Mouse (Mus musculus) intestine, embryonic 16.5 days (tissue): ENCODE results near the gene Rnf207. TPM values are rescaled to one million over a fixed set of nuclear protein-coding genes. Genes with fewer than 3 reads are reported as not detected.

Experiments
- ATAC-seq: fragments of 200-750 bp; cut with Nextera tagmentation; 2 replicates; pipeline ENCODE4 v1.8.0; 2017; ENCODE audit warnings: moderate TSS enrichment, moderate library complexity
- H3K27ac ChIP-seq: fragments of 300-500 bp; sonication (generic); 2 replicates; pipeline ENCODE4 v1.5.1; 2014; ENCODE audit warnings: mild to moderate bottlenecking, low read length
- H3K27me3 ChIP-seq: fragments of 300-500 bp; sonication (generic); replicated peaks from 2 replicates; pipeline ENCODE4 v1.6.1; 2014; ENCODE audit warnings: low read length, control low read depth, mixed read lengths; ENCODE audit not compliant: control insufficient read depth, insufficient read depth
- H3K36me3 ChIP-seq: fragments of 300-500 bp; sonication (generic); 2 replicates; pipeline ENCODE4 v1.6.1; 2014; ENCODE audit warnings: low read length, control low read depth; ENCODE audit not compliant: control insufficient read depth, insufficient read depth
- H3K4me1 ChIP-seq: fragments of 300-500 bp; sonication (generic); 2 replicates; pipeline ENCODE4 v1.6.1; 2014; ENCODE audit warnings: low read length, control low read depth, mixed read lengths; ENCODE audit not compliant: control insufficient read depth, insufficient read depth
- H3K4me2 ChIP-seq: fragments of 300-500 bp; sonication (generic); 2 replicates; pipeline ENCODE4 v1.6.1; 2014; ENCODE audit warnings: low read depth, low read length, control low read depth
- H3K4me3 ChIP-seq: fragments of 300-500 bp; sonication (generic); 2 replicates; pipeline ENCODE4 v1.5.1; 2014; ENCODE audit warnings: mild to moderate bottlenecking, low read length
- H3K9ac ChIP-seq: fragments of 300-500 bp; sonication (generic); 2 replicates; pipeline ENCODE4 v1.6.1; 2014; ENCODE audit warnings: low read depth, low read length
- H3K9me3 ChIP-seq: fragments of 300-500 bp; sonication (generic); 2 replicates; pipeline ENCODE4 v1.6.1; 2016; ENCODE audit warnings: low read length, control low read depth; ENCODE audit not compliant: control insufficient read depth
- WGBS: fragments of 180-500 bp; shearing (Covaris S2); extraction: QIAGEN DNeasy Blood & Tissue Kit; methylation state at CpG from one replicate; pipeline ENCODE4 v1.1.7; 2014; 5-methylcytosine and 5-hydroxymethylcytosine counted together
- polyA plus RNA-seq: library from polyadenylated mRNA; unstranded; fragments of >200 nt; fragmentation: Nextera tagmentation; extraction: Ambion mirVana; gene quantifications from 2 replicates; pipeline ENCODE4 v1.2.1, GENCODE M21; 2015

Rnf207 gene
- polyA plus RNA-seq, 1 experiment from 2014 or later = 1.8 TPM

GRCm38 (mm10) chr4:152290991-152291390, 27.8 kb downstream of the Rnf207 start:
- Histone ChIP-seq H3K4me1 (peaks cover 14% of the 10 kb centered on the region), H3K9me3 (no peaks in the 10 kb centered on the region), H3K36me3 (no peaks in the 10 kb centered on the region), H3K4me3 (no peak overlapping the region), H3K9ac (no peak overlapping the region), H3K27ac (no peak overlapping the region), H3K4me2 (no peak overlapping the region), H3K27me3 (peaks cover 62% of the 10 kb centered on the region)
- no peak for ATAC-seq
- WGBS = 23% methylated on average over 11 of the region's 11 CpGs

GRCm38 (mm10) chr4:152290385-152290784, 28.4 kb downstream of the Rnf207 start:
- peak overlapping the region; percentile 24 for H3K4me3 ChIP-seq
- no peaks in the 10 kb centered on the region for H3K9me3 ChIP-seq
- peaks cover 14% of the 10 kb centered on the region for H3K4me1 ChIP-seq
- H3K27ac ChIP-seq = no peak overlapping the region
- no peaks in the 10 kb centered on the region for H3K36me3 ChIP-seq
- H3K9ac ChIP-seq = no peak overlapping the region
- WGBS = under 1% methylated on average over 39 of the region's 39 CpGs
- peaks cover 66% of the 10 kb centered on the region for H3K27me3 ChIP-seq
- ATAC-seq = no peak
- peak overlapping the region; percentile 46 for H3K4me2 ChIP-seq

- H3K36me3 ChIP-seq = no peaks in the 10 kb centered on the region
- ATAC-seq = no peak
- 55% methylated on average over 18 of the region's 18 CpGs for WGBS
Measured at GRCm38 (mm10) chr4:152288398-152288945, 30.3 kb downstream of the Rnf207 start.

GRCm38 (mm10) chr4:152287317-152288120, 31.3 kb downstream of the Rnf207 start:
- no peak for ATAC-seq
- no peaks in the 10 kb centered on the region for H3K9me3 ChIP-seq
- H3K27me3 ChIP-seq = peaks cover 82% of the 10 kb centered on the region
- 22% methylated on average over 19 of the region's 19 CpGs for WGBS
- H3K4me2 ChIP-seq = no peak overlapping the region
- H3K4me1 ChIP-seq = peaks cover 21% of the 10 kb centered on the region
- H3K9ac ChIP-seq = no peak overlapping the region
- H3K4me3 ChIP-seq = no peak overlapping the region
- H3K27ac ChIP-seq = no peak overlapping the region
- no peaks in the 10 kb centered on the region for H3K36me3 ChIP-seq

More at GRCm38 (mm10) chr4:152288398-152288945, 30.3 kb downstream of the Rnf207 start:
- H3K4me1 ChIP-seq = peaks cover 13% of the 10 kb centered on the region
- H3K9ac ChIP-seq = no peak overlapping the region
- peaks cover 82% of the 10 kb centered on the region for H3K27me3 ChIP-seq
- H3K27ac ChIP-seq = no peak overlapping the region
- H3K4me2 ChIP-seq = no peak overlapping the region
- H3K9me3 ChIP-seq = no peaks in the 10 kb centered on the region
- H3K4me3 ChIP-seq = no peak overlapping the region

GRCm38 (mm10) chr4:152286887-152287286, 31.9 kb downstream of the Rnf207 start:
- 0 out of 2 replicates have a peak, but pooled peaks have one; percentile 20 for ATAC-seq

GRCm38 (mm10) chr4:152286183-152286582, 32.6 kb downstream of the Rnf207 start:
- H3K9ac ChIP-seq = no peak overlapping the region
- H3K4me3 ChIP-seq = 0 out of 2 replicates have a peak overlapping the region, but pooled peaks have one; percentile 11
- no peaks in the 10 kb centered on the region for H3K9me3 ChIP-seq
- H3K4me1 ChIP-seq = peaks cover 21% of the 10 kb centered on the region
- 4% methylated on average over 32 of the region's 32 CpGs for WGBS
- no peaks in the 10 kb centered on the region for H3K36me3 ChIP-seq
- H3K27ac ChIP-seq = no peak overlapping the region
- peak overlapping the region; percentile 37 for H3K4me2 ChIP-seq
- ATAC-seq = no peak
- H3K27me3 ChIP-seq = peaks cover 84% of the 10 kb centered on the region

More at GRCm38 (mm10) chr4:152286887-152287286, 31.9 kb downstream of the Rnf207 start:
- Histone ChIP-seq H3K27ac (no peak overlapping the region), H3K9ac (no peak overlapping the region), H3K9me3 (no peaks in the 10 kb centered on the region), H3K4me2 (no peak overlapping the region), H3K27me3 (peaks cover 83% of the 10 kb centered on the region), H3K4me1 (peaks cover 21% of the 10 kb centered on the region), H3K36me3 (no peaks in the 10 kb centered on the region), H3K4me3 (no peak overlapping the region)
- 5% methylated on average over 22 of the region's 26 CpGs for WGBS

GRCm38 (mm10) chr4:152285505-152285904, 33.3 kb downstream of the Rnf207 start:
- Histone ChIP-seq H3K27ac (no peak overlapping the region), H3K4me1 (peaks cover 21% of the 10 kb centered on the region), H3K9me3 (no peaks in the 10 kb centered on the region), H3K27me3 (peaks cover 83% of the 10 kb centered on the region), H3K4me2 (no peak overlapping the region), H3K4me3 (no peak overlapping the region), H3K36me3 (no peaks in the 10 kb centered on the region), H3K9ac (no peak overlapping the region)
- ATAC-seq = no peak
- WGBS = 4% methylated on average over 10 of the region's 10 CpGs

- WGBS = 4% methylated on average over 70 of the region's 70 CpGs
- Histone ChIP-seq H3K9me3 (no peaks in the 10 kb centered on the region), H3K9ac (peak overlapping the region; percentile 48; the same call in 1 of the 2 replicates), H3K27me3 (peaks cover 74% of the 10 kb centered on the region), H3K4me1 (peaks cover 17% of the 10 kb centered on the region), H3K36me3 (no peaks in the 10 kb centered on the region), H3K27ac (no peak overlapping the region), H3K4me3 (peak overlapping the region; percentile 41), H3K4me2 (peak overlapping the region; percentile 71)
- ATAC-seq = peak; percentile 88
Measured at GRCm38 (mm10) chr4:152283186-152283950, 35.4 kb downstream of the Rnf207 start.

GRCm38 (mm10) chr4:152282721-152283120, 36.1 kb downstream of the Rnf207 start:
- WGBS = 18% methylated on average over 34 of the region's 34 CpGs
- peak overlapping the region; percentile 48; the same call in 1 of the 2 replicates for H3K9ac ChIP-seq

More at GRCm38 (mm10) chr4:152282721-152283120, 36.1 kb downstream of the Rnf207 start:
- H3K9me3 ChIP-seq = no peaks in the 10 kb centered on the region
- peaks cover 68% of the 10 kb centered on the region for H3K27me3 ChIP-seq
- peaks cover 17% of the 10 kb centered on the region for H3K4me1 ChIP-seq
- 0 out of 2 replicates have a peak, but pooled peaks have one; percentile 0 for ATAC-seq
- H3K4me3 ChIP-seq = peak overlapping the region; percentile 41
- peak overlapping the region; percentile 71 for H3K4me2 ChIP-seq
- H3K36me3 ChIP-seq = no peaks in the 10 kb centered on the region
- H3K27ac ChIP-seq = no peak overlapping the region
